Mouse (Mus musculus): ENCODE measurements around the gene Kpna4.

- TF ChIP-seq POLR2A (IDR thresholded peaks at IDR 0.05; ENCODE audit: borderline replicate concordance, extremely low read depth, low read depth, low read length) = no peak
- TF ChIP-seq CTCF (IDR thresholded peaks at IDR 0.05; ENCODE audit: insufficient read depth, low read length) = no peak
These were observed 79.2 kb downstream of the Kpna4 start for GRCm38 (mm10) chr3:69047684-69048083.

Data from lung, adult 2 months (tissue).